Mouse (Mus musculus): ENCODE data around the gene Mcam.

The Mcam gene

DNA sequence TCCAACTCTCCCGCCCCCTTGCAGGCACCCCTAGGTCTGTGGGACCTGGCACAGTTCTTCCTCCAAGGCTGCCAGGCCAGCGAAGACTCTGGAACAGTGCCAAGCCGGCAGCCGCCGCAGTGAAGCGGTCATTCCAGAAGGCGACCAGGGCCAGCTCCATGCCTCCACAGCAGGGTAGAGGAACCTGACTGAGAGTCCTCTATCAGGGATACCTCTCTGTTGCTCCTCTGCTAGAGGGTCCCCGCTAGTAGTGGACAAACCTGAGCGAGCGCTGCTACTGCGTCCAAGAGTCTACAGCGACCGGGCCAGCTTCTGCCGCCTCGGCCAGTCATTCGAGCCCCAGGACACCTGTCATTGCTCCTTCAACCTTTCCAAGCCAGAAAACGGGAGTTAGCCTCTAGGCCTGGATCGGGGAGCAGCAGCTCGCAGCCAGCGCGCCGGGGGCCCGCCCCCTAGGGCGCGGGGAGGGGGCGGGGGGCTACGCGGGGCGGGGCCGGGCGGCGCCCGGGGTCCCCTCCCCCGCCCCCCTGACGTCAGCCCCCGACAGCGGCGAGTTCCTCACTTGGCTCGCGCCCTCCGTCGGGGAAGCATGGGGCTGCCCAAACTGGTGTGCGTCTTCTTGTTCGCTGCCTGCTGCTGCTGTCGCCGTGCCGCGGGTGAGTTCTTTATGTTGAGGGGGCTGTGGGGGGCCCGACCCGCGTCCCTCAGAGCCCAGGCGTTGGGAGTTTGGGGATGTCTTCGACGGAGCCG lies at the start of gene Mcam:
TSS of gene Mcam (plus strand) at position 369 of the 750 bp plus-strand sequence.
- DNase-seq (ENCODE audit: low spot score in 2 of 2), result peak in 1 of 2 experiments; percentile 68

DNA sequence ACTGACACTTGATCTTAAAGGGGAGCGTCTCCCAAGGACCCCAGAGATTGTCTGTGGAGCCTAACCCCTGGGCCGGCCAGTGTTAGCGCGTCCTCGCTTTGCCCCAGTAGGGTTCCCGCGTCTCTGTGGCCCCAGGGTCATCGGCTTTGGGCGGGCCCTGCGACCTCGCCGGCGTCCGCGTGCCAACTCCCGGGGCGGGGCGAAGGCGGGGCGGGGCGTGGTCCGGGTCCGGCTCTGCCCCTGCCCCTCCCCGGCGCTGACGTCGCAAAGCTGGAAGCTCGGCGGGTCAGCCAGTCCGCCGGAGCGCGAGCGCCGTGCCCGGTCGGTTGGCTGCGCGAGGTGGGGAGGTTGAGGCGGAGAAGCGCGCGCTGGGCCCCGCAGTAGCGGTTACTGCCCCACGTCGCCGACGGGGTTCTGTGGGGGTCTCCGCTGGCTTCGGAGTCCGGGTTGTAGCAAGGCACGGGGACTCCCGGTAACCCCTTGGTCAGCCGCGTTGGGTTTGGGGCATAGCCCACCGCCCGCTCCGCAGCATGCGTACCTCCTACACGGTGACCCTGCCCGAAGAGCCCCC lies 49.5 kb upstream of the Mcam start:
- DNase-seq (ENCODE audit: low spot score in 2 of 2), result peak; percentile 91 to 95

DNA sequence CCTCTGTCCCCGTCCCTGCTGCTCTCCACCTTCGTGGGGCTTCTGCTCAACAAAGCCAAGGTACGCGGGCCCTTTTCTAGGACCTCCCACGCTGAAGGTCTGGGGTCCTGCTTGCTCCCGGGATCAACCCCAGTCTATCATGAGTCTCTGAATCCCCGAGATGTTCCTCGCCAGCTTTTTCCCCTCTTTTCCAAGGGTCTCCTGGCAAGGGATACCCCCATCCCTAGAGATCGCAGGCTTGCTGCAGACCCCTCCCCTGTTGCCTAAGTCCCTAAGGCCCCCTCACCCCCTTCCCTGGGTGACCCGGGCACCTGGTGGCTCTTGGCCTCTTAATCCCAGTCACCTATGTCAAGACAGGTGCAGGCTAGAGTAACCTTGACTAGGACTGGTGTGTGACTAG lies 49.0 kb upstream of the Mcam start:
- no peak for DNase-seq (ENCODE audit: low spot score in 2 of 2)

DNA sequence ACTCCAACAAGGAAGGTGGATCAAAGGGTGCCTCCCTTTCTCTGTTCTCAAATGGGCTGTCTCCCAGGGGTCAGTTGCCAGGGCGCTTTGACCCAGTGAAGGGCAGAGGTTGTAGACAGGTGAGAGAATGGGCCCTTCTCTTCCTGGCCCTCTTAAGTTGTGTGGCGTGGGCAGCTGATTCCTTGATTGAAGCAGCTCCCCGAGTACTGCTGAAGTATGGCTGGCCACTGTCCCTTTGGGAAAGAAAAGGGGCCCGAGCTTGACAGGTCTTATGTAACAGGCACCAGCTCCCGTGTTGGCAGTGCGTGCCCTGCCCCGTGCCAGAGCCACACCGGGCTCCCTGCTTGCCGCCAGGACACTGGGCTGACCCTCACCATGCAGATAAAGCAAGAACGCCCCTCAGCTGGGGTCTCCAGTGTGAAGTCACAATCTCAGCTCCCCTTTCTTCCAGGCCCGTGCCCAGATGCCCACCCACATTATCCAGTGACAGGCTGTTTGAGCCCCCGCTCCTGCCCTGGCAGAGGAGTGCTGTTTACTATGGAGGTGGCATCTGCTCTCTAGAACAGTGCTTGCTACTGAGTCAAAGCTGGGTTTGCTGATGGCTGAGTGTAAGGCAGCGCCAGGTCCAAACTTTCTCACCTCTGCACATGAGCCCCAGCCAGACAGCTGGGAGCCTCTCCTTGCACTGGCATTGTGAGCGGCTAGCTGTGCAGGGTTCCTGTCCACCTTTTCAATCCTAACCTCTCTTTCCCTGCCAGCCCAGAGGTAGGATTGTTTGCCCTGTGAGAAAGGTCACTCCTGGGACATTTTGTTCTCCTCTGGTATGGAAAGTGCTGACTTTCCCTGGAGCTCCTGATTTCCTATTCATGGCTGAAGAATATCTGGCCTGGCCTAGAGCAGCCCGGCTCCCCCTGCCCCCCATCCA lies 48.3 kb upstream of the Mcam start:
- DNase-seq (ENCODE audit: low spot score in 2 of 2), result no peak

DNA sequence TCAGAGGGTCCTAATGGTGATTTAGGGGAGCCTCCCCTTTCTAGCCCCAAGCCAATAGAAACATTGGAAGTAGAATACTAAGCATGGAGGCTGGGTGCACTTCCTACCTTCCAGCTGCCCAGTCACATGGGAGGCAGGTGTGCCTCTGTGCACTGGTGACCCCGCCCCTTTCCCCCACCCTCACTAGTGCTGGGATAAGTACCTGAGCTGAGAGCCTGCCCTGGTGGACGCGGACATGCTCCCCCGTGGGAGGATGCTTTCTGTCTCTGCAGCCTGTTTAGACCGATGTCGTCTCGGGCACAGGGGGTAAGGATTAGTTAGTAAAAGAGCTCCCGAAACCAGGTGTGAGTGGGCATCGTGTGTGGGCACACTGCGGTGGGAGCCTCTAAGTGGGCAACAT lies 47.3 kb upstream of the Mcam start:
- DNase-seq (ENCODE audit: low spot score in 2 of 2), result no peak

DNA sequence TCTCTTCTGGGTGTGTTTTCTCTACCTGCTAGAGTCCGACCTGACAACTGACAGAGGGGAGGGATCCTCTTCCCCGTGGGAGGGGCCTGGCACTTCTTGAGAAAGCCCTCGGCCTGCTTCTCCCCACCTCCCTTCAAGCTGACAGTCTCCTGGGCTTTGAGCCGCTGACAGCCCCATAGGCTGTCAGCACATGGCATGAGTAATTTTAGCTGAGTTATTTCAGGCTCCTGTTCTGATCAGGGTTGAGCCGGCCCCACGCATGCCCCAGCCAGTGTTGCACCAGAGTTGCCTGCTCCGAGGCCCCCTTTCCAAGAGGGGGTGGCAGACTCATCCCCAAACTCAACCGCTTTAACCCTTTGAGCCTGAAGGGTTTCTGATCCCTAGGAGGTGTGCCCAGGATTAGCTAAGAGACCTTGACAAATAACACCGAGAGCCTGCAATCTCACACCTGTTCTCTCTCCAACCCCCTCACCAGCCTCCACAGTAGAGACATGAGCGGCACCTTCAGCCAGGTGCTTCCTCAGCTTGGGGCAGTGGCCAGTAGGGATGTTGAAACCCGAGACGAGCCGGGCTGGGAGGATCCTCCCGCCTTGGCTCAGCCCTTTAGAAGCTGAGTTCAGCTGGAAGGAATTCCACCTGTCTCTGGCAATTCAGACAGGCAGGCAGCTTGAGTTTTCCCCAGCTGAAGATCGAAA lies 46.4 kb upstream of the Mcam start:
- no peak for DNase-seq (ENCODE audit: low spot score in 2 of 2)

DNA sequence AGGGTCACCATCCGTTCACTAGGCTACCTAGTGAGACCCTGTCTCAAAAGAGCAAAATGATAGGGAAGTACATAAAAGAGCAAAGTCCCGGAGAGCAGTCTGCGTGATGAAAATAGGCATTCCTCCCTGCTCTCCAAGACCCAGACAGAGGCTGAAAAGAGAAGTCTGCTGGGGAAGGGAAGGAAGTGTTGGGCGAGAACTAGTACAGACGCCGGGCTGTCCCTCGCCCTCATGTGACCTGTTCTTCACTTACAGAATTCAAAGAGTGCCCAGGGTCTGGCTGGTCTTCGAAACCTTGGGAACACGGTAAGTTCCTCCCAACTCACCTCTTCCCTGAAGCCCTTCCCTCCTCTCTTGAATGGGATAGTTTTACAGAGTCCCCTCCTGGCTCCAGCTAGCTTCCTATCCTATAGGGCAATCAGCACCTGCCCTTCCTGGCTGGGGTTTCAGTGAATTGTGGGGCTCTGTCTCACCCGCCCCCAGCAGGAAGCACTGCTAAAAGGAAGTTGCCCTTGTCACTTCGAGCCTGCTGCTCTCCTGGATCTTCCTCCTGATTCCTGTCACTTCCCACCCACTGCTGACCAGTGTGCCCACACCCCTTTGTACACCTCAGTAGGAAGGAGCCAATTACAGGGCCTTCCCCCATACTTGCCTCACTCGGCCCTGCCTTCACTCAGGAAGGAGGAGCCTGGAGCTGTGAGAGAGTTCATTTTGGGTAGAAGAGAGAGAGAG lies 45.2 kb upstream of the Mcam start:
- DNase-seq (ENCODE audit: low spot score in 2 of 2), result no peak

DNA sequence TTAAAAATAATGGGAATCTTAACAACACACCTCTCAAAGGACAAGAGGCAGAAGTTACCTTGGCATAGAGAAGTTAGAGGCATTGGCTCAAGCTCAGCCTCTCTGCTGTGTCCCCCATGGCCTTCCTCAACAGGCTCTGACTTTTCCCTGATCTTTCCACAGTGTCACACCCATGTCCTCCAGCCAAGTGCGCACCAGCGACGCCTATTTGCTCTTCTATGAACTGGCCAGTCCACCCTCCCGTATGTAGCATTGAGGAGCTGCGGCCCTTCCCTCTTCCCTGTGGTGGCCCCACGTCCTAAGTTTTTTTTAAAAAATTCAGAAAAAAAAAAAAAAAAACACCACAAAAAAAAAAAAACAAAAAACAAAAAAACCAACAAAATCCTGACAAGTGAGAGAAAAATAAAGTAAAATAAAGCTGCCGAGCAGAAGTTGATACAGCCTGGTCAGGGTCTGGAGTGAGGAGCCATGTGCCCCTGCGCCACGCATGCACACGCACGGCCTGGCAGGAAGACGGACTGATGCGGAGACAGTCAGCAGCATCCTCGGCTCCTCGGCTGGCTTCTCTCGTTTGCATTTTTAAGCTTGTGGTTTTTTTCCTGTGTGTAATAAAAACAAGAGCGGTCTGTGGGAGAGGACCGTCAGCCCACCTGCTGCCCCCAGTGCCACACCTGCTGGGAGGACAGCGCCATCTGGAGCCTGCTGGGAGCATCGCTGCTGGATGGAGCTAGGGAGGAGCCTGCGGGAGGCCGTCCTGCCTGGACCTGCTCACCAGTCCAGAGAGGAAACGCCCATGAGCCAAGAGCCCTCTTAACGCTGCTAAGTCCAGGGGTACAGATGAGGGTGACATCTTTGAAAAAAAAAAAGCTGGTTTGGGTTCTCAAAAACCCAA lies 40.4 kb upstream of the Mcam start:
- peak in 1 of 2 experiments; percentile 70 for DNase-seq (ENCODE audit: low spot score in 2 of 2)

DNA sequence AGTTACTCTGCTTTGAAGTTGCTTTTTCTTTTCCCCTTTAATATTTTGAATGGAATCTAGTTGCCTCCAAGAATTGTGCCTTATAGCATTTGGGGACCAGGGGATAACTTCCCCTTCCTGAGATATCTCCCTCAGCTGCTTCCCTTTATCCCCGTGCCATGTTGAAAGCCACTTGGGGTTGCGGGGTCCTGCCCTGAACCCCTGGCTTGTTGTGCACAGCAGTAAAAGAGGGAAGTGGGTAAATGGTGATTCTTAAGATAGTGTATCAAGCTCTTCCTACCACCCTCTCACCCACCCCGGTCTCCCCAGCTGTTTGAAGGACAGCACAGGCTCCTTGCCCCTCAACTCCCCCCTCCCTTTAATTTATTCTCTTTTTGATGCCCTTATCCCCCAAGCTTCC lies 39.5 kb upstream of the Mcam start:
- no peak for DNase-seq (ENCODE audit: low spot score in 2 of 2)

DNA sequence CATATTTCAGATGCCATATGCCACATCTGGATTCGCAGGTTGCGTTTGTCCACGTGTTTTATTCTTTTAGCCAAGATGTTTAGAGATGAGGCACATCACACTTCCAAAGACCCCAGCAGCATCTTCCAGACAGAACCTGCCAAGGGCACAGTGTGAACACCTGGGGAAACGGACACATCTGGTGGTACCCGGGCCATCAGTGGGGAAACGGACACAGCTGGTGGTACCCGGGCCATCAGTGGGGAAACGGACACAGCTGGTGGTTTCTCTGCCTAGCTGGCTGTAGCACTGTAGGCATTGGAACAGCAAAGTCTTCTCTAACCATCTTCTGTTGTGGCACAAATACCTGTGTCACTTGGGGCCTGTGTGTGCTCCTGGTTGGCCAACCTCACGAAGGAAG lies 38.5 kb upstream of the Mcam start:
- no peak for DNase-seq (ENCODE audit: low spot score in 2 of 2)

DNA sequence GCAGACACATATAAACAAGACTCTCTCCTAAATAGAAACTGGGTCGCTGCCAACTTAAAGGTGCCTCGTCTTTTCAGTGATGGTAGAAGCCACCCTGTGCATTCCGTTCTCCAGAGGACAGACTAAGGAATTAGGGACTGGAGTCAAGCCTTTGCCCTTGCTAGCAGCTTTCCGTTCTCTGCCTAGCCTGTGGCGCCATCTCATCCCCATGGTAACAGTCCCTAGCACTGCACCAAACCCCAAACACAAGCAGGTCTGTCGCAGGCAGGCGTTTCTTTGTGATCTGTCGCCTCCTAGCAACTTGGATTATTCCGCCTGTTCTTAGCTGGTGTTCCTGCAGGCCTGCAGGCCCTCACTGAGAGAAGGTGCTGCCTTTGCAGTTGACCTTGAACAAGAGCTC lies 37.7 kb upstream of the Mcam start:
- no peak for DNase-seq (ENCODE audit: low spot score in 2 of 2)

DNA sequence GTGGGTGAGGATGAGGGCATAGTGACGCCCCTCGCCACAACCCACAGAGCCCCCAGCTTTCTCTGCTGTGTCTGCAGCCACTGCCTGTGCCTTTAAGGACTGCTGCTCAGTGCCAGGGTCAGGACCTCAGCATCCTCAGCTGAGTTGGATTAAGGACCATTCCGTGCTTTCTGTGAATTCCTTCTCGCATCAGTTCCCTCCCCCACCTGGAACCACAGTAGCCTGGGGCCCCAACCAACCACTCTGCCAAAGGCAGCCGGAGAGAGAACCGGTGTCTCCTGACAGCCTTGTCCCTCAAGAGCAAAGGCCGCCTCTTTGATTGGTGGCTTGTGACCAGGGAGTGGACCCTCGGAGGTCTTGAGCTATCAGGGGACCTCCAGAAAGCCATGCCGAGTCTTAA lies 32.8 kb upstream of the Mcam start, which contains the start of gene Mfrp:
TSS of gene Mfrp (plus strand) at position 240 of the 400 bp plus-strand sequence.
- no peak for DNase-seq (ENCODE audit: low spot score in 2 of 2)

DNA sequence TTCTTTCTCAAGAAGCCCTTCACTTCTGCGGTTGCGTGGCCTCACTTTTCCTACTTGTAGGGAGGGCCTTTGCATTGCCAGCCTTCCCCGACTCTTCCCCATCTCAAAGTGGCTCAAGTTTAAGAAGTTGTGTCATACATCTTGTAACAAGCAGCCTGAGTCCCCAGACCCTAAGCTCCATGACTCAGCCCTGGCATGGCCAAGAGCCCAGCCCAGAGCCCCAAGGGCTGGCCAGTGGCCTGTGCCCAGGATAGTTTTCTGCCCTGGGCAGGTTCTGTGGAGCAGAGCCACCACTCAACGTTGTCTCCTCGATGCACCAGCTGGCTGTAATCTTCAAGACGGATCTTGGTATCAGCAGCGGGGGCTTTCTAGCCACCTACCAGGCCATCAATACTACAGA lies 29.4 kb upstream of the Mcam start:
- DNase-seq (ENCODE audit: low spot score in 2 of 2), result no peak

DNA sequence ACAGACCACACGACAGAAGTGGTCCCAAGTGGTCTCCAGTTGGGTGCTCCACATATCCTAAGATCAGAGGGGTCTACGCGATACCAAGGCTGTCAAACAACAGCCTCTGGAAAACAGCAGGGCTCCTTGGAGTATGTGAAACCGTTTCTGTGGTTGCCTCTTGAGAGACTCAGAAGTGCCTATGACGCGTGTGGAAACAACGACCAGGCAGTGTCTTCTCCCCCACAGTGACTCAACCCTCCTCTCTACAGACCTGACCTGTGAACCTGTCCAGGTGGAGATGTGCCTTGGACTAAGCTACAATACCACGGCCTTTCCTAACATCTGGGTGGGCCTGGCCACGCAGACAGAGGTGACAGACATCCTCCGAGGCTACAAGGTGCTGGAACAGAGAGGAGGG lies 28.5 kb upstream of the Mcam start:
- no peak for DNase-seq (ENCODE audit: low spot score in 2 of 2)

DNA sequence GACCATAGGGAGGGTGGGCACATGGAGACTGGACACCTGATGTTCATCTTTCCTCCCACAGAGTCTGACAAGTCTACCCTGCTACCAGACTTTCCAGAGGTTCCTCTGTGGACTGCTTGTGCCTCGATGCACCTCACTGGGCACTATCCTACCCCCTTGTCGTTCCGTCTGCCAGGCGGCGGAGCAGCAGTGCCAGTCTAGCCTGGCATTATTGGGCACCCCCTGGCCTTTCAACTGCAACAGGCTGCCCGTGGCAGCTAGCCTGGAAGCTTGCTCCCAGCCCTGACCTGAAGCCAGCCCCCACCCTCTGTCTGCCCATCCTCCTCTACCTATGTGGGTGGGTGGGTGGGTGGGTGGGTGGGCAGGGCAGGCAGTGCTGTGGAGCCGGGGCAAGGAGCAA lies 28.1 kb upstream of the Mcam start:
- no peak for DNase-seq (ENCODE audit: low spot score in 2 of 2)

DNA sequence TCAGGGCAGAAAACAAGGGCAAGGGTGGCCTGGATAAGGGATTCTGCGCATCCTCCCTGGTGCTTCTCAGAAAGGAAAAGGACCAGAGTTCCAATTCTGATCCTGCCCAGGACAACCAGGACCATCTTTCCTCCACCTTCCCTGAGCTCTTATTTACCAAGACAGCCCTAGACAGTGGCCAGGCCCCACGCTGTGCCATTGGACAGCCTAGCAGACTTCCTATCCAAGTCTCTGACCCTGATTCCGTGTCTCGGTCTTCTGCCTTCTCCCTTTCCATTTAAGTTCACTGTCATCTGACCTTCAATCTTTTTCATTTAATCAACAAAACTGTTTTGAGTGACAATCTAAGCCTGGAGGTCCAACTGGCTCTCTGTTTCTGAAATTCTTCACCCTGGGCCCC lies 27.7 kb upstream of the Mcam start:
- DNase-seq (ENCODE audit: low spot score in 2 of 2), result no peak

DNA sequence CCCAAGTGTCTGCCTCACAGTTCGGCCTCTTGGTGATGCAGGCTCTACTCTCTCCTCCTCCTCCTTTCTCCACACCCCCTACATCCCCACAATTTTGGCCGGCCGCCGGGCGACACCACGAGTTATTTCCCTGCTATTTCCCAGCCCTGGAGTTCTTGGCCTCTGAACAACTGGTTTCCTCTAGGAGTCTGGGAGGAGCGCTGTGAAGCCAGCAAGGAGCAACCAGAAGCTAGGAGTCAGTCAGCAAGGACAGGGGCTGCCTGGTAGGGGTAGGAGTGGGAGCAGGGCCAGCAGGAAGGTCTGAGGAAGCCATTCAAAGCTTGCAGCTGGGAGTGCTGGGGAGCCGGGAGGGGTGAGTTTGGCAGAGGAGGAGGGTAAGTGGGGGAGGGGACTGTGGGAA lies 27.2 kb upstream of the Mcam start, which contains the start of gene C1qtnf5:
TSS of gene C1qtnf5 (plus strand) at position 136 of the 400 bp plus-strand sequence.
- peak in 1 of 2 experiments; percentile 89 for DNase-seq (ENCODE audit: low spot score in 2 of 2)

DNA sequence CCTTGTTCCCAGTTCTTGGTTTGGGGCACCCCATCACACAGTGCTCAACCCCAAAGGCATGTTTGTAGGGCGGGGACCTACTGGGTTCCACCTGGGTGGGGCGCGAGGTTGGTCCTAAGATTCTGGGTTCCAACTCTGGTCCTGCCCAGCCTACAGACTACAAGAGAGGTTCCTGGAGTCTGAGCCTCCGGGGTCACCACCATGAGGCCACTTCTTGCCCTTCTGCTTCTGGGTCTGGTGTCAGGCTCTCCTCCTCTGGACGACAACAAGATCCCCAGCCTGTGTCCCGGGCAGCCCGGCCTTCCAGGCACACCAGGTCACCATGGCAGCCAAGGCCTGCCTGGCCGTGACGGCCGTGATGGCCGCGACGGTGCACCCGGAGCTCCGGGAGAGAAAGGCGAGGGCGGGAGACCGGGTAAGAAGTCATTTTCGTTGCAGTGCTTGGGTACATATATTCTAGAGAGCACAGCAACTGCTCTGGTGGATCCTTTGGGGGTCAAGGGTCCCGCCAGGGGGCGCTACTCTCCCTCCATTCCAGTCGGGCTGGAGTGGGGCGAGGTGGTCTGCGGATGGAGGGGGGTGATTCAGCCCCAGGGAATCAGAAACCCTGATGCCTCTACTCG lies 26.6 kb upstream of the Mcam start:
- DNase-seq (ENCODE audit: low spot score in 2 of 2), result no peak

DNA sequence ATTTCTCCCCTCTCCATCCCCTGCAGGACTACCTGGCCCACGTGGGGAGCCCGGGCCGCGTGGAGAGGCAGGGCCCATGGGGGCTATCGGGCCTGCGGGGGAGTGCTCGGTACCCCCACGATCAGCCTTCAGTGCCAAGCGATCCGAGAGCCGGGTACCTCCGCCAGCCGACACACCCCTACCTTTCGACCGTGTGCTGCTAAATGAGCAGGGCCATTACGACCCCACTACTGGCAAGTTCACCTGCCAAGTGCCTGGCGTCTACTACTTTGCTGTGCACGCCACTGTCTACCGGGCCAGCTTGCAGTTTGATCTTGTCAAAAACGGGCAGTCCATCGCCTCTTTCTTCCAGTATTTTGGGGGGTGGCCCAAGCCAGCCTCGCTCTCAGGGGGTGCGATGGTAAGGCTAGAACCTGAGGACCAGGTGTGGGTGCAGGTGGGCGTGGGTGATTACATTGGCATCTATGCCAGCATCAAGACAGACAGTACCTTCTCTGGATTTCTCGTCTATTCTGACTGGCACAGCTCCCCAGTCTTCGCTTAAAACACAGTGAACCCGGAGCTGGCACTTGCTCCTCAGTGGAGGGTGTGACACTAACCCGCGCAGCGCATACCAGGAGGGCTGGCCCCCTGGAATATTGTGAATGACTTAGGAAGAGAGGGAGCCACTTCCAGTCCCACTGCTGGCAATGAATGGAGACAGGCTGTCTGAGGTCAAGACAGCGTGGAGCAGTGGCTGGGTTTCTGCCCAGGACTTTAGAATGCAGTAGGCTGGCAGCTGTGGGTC lies 25.8 kb upstream of the Mcam start:
- DNase-seq (ENCODE audit: low spot score in 2 of 2), result no peak

All from urinary bladder, postnatal 36 days (tissue).